Mouse (Mus musculus) fat pad, adult 2 months (tissue): ENCODE measurements around the gene Gsdma.
"Not testable (repeated sequence)": the region's sequence is repeated elsewhere in the genome, so short reads cannot be mapped to it uniquely, and the experiment has no call there.

Experiments used
- DNase-seq: peaks from one replicate; pipeline ENCODE4 v3.0.0-alpha.2; 2011; ENCODE audit warnings: low read depth, low spot score; ENCODE audit errors: extremely low read depth

The Gsdma gene

GRCm38 (mm10) chr11:98680595-98680994, 16.4 kb downstream of the Gsdma start:
- DNase-seq: not testable (repeated sequence)

- no peak for DNase-seq
These were observed 17.0 kb downstream of the Gsdma start for GRCm38 (mm10) chr11:98681186-98681585.

GRCm38 (mm10) chr11:98681786-98682745, 17.9 kb downstream of the Gsdma start, which contains the start of gene Psmd3:
Gene Psmd3, plus strand, starts transcription at chr11:98682554.
- peak; percentile 94 for DNase-seq

- no peak for DNase-seq
These were observed 18.7 kb downstream of the Gsdma start for GRCm38 (mm10) chr11:98682811-98683210.

DNA sequence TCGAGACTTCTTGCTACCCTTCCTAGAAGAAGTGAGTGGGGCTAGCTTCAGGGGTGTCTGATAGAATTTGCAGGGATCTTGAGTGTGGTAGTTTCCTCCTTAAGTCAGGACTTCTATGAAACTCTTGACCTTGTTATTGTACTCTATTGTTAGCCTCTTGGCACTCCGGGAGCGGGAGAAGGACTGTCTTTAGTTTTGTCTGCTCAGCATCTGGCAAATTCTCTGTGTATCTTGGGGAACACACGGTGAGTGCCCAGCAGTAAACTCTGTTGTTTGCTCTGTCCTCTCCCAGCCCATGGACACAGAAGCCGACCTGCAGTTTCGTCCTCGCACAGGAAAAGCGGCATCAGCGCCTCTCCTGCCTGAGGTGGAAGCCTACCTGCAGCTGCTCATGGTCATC, 21.5 kb downstream of the Gsdma start:
- no peak for DNase-seq

- no peak for DNase-seq
These were observed 22.8 kb downstream of the Gsdma start for GRCm38 (mm10) chr11:98686976-98687375.

DNA sequence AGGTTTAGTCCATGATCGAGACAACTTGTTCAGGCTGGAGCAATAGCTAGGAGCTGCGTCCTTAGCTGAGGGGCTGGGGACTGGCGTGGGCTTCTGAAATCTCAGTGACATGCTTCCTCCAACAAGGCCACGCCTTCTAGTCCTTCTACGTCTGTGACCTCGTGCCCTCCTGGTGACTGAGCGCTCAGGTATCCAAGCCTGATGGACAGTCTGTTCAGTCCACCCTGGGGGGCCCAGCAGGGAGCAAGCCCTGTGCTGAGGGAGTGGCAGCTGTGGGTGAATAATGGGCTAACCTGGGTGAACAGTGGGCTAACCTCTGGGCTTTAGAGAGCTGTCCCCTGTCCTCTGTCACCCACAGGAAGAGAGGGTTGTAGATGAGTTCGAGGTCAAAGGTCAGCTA, 23.9 kb downstream of the Gsdma start:
- no peak for DNase-seq

GRCm38 (mm10) chr11:98693201-98693600, 29.1 kb downstream of the Gsdma start:
- no peak for DNase-seq

GRCm38 (mm10) chr11:98693746-98694145, 29.6 kb downstream of the Gsdma start:
- no peak for DNase-seq

GRCm38 (mm10) chr11:98694301-98694700, 30.1 kb downstream of the Gsdma start:
- DNase-seq: no peak

DNA sequence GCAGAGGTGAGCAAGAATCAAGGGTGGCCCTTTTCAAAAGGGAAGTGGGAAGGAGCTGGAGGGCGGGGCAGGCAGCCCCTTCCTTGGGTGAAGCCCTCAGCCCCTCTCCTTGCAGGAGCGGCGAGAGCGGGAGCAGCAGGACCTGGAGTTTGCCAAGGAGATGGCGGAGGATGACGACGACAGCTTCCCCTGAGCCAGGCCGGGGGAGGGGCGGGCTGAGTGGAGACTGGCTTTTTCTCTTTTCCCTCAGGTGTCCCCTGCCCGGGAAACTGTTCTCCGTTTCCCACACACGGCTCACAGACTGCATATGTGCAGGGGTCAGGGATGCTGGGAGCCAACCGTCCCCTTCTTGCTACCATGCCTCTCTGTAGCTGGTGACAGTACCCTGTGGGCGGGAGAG, 31.3 kb downstream of the Gsdma start:
- no peak for DNase-seq

DNA sequence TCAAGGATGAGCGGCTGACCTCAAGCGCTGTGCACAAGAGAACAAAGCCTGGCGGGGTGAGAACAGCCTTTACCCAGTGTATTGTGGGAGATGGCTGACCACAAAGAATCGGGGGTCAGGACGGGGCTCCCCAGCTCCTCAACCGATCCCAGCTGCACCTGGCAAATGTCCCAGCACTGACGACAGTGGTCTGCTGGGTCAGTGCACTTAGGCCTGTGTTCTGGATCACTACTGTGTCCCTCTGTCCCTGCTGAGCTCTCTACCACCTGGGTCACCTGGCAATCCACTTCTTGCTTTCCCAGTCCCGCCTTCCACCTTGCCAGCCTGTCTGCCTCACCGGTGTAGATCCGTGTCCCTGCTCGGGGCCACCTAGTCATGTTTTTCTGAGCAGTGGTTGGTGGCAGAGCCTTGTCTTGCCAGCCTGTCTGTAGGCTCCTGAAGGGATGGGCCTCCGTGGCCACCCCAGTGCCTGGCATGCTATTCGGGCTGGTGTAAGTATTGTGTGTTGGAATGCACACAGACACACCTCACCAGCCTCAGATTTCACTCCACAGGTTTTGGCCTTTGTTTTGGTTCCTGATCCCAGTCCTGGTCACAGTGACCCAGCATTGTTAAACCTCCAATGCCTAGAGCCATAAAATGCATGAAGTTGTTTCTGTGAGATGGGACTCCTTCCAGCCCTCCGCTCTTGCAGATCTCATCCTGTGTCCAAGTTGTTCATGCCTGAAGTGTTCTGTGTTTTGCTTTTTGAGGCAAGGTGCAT, 32.5 kb downstream of the Gsdma start:
- peak; percentile 64 for DNase-seq

DNA sequence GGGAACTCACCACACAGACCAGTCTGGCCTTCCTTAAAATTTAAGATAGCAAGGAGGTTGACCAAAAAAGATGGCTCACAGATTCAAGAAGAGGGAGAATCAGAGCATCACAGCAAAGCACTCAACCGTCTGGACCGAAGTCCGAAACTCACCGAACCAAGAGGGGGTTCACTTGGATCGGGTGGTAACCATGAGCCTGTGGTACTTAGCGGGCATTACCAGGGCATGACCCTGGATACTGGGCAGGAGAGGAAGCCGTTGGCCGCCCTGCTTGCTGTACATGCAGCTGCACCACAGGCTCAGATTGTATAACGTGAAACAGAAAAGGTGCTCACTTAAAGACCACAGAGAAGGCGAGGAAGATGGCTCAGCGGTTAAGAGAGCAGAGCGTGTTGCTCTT, 33.1 kb downstream of the Gsdma start:
- no peak for DNase-seq

- no peak for DNase-seq
These were observed 34.9 kb downstream of the Gsdma start for GRCm38 (mm10) chr11:98698849-98699640.

DNA sequence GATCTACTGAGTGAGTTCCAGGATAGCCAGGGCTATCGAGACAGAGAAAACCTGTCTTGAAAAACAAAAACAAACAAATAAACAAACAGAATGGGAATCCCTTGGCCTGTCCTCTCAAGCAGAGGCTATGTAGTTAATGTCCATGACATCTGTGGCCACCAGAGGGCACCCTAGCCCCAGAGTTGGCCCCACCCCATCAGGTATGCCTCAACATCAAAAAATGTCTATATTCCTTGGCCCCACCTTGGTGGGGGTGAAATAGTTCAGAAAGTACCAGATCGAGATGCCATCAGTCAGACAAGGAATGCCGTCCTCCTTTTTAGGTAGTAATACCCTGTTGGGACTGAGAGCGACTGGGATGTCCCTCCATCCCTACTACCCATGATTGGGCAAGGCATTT, 35.8 kb downstream of the Gsdma start:
- DNase-seq: no peak

DNA sequence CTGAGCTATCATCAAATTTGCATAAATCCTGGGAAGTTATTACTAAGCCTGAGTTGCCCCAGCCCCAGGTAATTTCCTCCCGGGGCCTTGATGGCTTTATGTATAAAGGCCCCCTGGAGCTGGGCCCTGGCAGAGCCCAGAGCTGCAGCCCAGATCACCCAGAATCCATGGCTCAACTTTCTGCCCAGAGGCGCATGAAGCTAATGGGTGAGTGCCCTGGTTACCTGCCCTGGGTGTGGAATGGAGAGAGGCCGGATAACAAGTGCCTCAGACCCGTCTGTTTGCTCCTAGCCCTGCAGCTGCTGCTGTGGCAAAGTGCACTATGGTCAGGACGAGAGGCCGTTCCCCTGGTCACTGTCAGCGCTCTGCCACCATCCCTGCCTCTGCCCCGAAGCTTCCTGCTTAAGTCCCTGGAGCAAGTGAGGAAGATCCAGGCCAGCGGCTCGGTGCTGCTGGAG, 37.1 kb downstream of the Gsdma start, which contains the start of gene Csf3:
Gene Csf3 (plus strand): TSS at position 51 of the 458 bp plus-strand sequence.
- DNase-seq: no peak

- DNase-seq: no peak
These were observed 38.2 kb downstream of the Gsdma start for GRCm38 (mm10) chr11:98702323-98702722.

- no peak for DNase-seq
These were observed 40.9 kb downstream of the Gsdma start for GRCm38 (mm10) chr11:98705021-98705420.

- DNase-seq: no peak
These were observed 43.5 kb downstream of the Gsdma start for GRCm38 (mm10) chr11:98707401-98708281.
